Mouse (Mus musculus) MEL (cell line): ENCODE measurements around the gene Sorbs1. TPM values are rescaled to one million over a fixed set of nuclear protein-coding genes. Genes with fewer than 3 reads are reported as not detected.

Source experiments
- DNase-seq: peaks from one replicate; pipeline ENCODE4 v3.0.0; 2011; ENCODE audit warnings: low read depth, low spot score
- H3K27ac ChIP-seq: 2 replicates; pipeline ENCODE4 v1.5.1; 2012; ENCODE audit warnings: low read depth, mild to moderate bottlenecking, control low read depth, low read length, moderate library complexity; ENCODE audit not compliant: control insufficient read depth
- H3K27me3 ChIP-seq, 2 experiments: fragments of 150-350 bp in 1 of 2; sonication (generic) in 1 of 2; 2 replicates each; pipeline ENCODE4 v1.6.1; 2012; ENCODE audit warnings: low read length in 2 of 2, mild to moderate bottlenecking in 2 of 2, improper control_type of control experiment in 1 of 2, moderate library complexity in 1 of 2; ENCODE audit not compliant: insufficient read depth in 2 of 2, control insufficient read depth in 1 of 2
- H3K36me3 ChIP-seq, 2 experiments: 2 replicates each; pipeline ENCODE4 v1.6.1; 2012 to 2014; ENCODE audit warnings: low read length in 2 of 2, improper control_type of control experiment in 1 of 2, inconsistent platforms in 1 of 2, mild to moderate bottlenecking in 1 of 2; ENCODE audit not compliant: insufficient read depth in 2 of 2, control insufficient read depth in 1 of 2
- H3K4me1 ChIP-seq, 2 experiments: fragments of 150-350 bp in 1 of 2; sonication (generic) in 1 of 2; 2 replicates each; pipeline ENCODE4 v1.6.1; 2012; ENCODE audit warnings: low read length in 2 of 2, improper control_type of control experiment in 1 of 2, mild to moderate bottlenecking in 1 of 2; ENCODE audit not compliant: insufficient read depth in 2 of 2, control insufficient read depth in 1 of 2
- H3K4me3 ChIP-seq, 2 experiments: fragments of 150-350 bp in 1 of 2; sonication (generic) in 1 of 2; 2 replicates each; pipeline ENCODE4 v1.5.1; 2012; ENCODE audit warnings: low read depth in 2 of 2, low read length in 2 of 2, mild to moderate bottlenecking in 2 of 2, moderate library complexity in 2 of 2, control low read depth in 1 of 2, improper control_type of control experiment in 1 of 2; ENCODE audit not compliant: control insufficient read depth in 1 of 2, insufficient read depth in 1 of 2
- H3K79me2 ChIP-seq: 2 replicates; pipeline ENCODE4 v1.6.1; 2012; ENCODE audit warnings: mild to moderate bottlenecking, low read length, moderate library complexity; ENCODE audit not compliant: control insufficient read depth, poor library complexity, insufficient read depth
- H3K9ac ChIP-seq: 2 replicates; pipeline ENCODE4 v1.6.1; 2012; ENCODE audit warnings: low read depth, mild to moderate bottlenecking, control low read depth, low read length, moderate library complexity; ENCODE audit not compliant: control insufficient read depth, poor library complexity, severe bottlenecking
- H3K9me3 ChIP-seq: fragments of 150-350 bp; sonication (generic); replicated peaks from 2 replicates; pipeline ENCODE4 v1.6.1; 2012; ENCODE audit warnings: mild to moderate bottlenecking, low read length, improper control_type of control experiment, moderate library complexity; ENCODE audit not compliant: insufficient read depth
- CHD1 ChIP-seq: IDR thresholded peaks from 2 replicates; pipeline ENCODE4 v1.6.1; 2012; ENCODE audit warnings: low read depth, mild to moderate bottlenecking, inconsistent platforms, low read length, improper control_type of control experiment
- CTCF ChIP-seq, 3 experiments: IDR thresholded peaks in 2 of 3; conservative IDR thresholded peaks in 1 of 3; 2 replicates each; pipeline ENCODE4 v1.5.1; 2011 to 2012; ENCODE audit warnings: low read length in 3 of 3, low read depth in 2 of 3, mild to moderate bottlenecking in 2 of 3, improper control_type of control experiment in 1 of 3, inconsistent platforms in 1 of 3, mixed read lengths in 1 of 3, moderate library complexity in 1 of 3; ENCODE audit not compliant: control insufficient read depth in 1 of 3, insufficient read depth in 1 of 3, poor library complexity in 1 of 3, severe bottlenecking in 1 of 3
- ELF1 ChIP-seq: IDR thresholded peaks from 2 replicates; pipeline ENCODE4 v1.6.1; 2014; ENCODE audit warnings: low read depth, mild to moderate bottlenecking, inconsistent platforms, low read length, improper control_type of control experiment, moderate library complexity
- EP300 ChIP-seq, 2 experiments: IDR thresholded peaks; 2 replicates each; pipeline ENCODE4 v1.6.1; 2011; ENCODE audit warnings: improper control_type of control experiment in 2 of 2, low read length in 2 of 2, low read depth in 1 of 2, mild to moderate bottlenecking in 1 of 2
- GATA1 ChIP-seq: IDR thresholded peaks from 2 replicates; pipeline ENCODE4 v1.6.1; 2011; ENCODE audit warnings: low read depth, low read length, improper control_type of control experiment
- HCFC1 ChIP-seq: IDR thresholded peaks from 2 replicates; pipeline ENCODE4 v1.6.1; 2012; ENCODE audit warnings: low read depth, mild to moderate bottlenecking, inconsistent platforms, low read length, improper control_type of control experiment, moderate library complexity
- KAT2A ChIP-seq: conservative IDR thresholded peaks from 2 replicates; pipeline ENCODE4 v1.6.1; 2012; ENCODE audit warnings: low read depth, low read length, improper control_type of control experiment, inconsistent platforms
- MAFK ChIP-seq: IDR thresholded peaks from 2 replicates; pipeline ENCODE4 v1.6.1; 2011; ENCODE audit warnings: low read depth, mild to moderate bottlenecking, low read length, improper control_type of control experiment, borderline replicate concordance
- MAZ ChIP-seq: IDR thresholded peaks from 2 replicates; pipeline ENCODE4 v1.6.1; 2012; ENCODE audit warnings: low read depth, mild to moderate bottlenecking, inconsistent platforms, low read length, improper control_type of control experiment
- NELFE ChIP-seq: IDR thresholded peaks from 2 replicates; pipeline ENCODE4 v1.6.1; 2011; ENCODE audit warnings: low read depth, low read length, improper control_type of control experiment
- POLR2A ChIP-seq, 2 experiments: IDR thresholded peaks; 2 replicates each; pipeline ENCODE4 v1.6.1; 2011 to 2012; ENCODE audit warnings: low read length in 2 of 2, mild to moderate bottlenecking in 2 of 2, control low read depth in 1 of 2, improper control_type of control experiment in 1 of 2, low read depth in 1 of 2, moderate library complexity in 1 of 2; ENCODE audit not compliant: control insufficient read depth in 1 of 2, insufficient read depth in 1 of 2, poor library complexity in 1 of 2
- POLR2AphosphoS2 ChIP-seq: IDR thresholded peaks from 2 replicates; pipeline ENCODE4 v1.6.1; 2011; ENCODE audit warnings: low read length, improper control_type of control experiment
- POLR2AphosphoS5 ChIP-seq: IDR thresholded peaks from 2 replicates; pipeline ENCODE4 v1.6.1; 2012; ENCODE audit warnings: low read depth, borderline replicate concordance, mild to moderate bottlenecking, inconsistent platforms, low read length, moderate library complexity, mixed read lengths
- RCOR1 ChIP-seq: IDR thresholded peaks from 2 replicates; pipeline ENCODE4 v1.6.1; 2012; ENCODE audit warnings: low read depth, mild to moderate bottlenecking, inconsistent platforms, low read length, improper control_type of control experiment
- SIN3A ChIP-seq: IDR thresholded peaks from 2 replicates; pipeline ENCODE4 v1.6.1; 2012; ENCODE audit warnings: low read length, improper control_type of control experiment, inconsistent platforms
- SMC3 ChIP-seq: IDR thresholded peaks from 2 replicates; pipeline ENCODE4 v1.6.1; 2011; ENCODE audit warnings: low read depth, low read length, improper control_type of control experiment
- TAL1 ChIP-seq: IDR thresholded peaks from 2 replicates; pipeline ENCODE4 v1.6.1; 2012; ENCODE audit warnings: mild to moderate bottlenecking, inconsistent platforms, low read length, moderate library complexity, mixed read lengths
- TBP ChIP-seq: IDR thresholded peaks from 2 replicates; pipeline ENCODE4 v1.8.0; 2011; ENCODE audit warnings: low read depth, low read length, improper control_type of control experiment
- TCF12 ChIP-seq: IDR thresholded peaks from 2 replicates; pipeline ENCODE4 v1.6.1; 2014; ENCODE audit warnings: low read depth, mild to moderate bottlenecking, inconsistent platforms, low read length, improper control_type of control experiment, moderate library complexity
- USF1 ChIP-seq: IDR thresholded peaks from 2 replicates; pipeline ENCODE4 v1.6.1; 2014; ENCODE audit warnings: low read depth, mild to moderate bottlenecking, inconsistent platforms, low read length, improper control_type of control experiment, moderate library complexity
- USF2 ChIP-seq, 2 experiments: IDR thresholded peaks; 2 replicates each; pipeline ENCODE4 v1.6.1; 2011 to 2012; ENCODE audit warnings: improper control_type of control experiment in 2 of 2, low read length in 2 of 2, borderline replicate concordance in 1 of 2, inconsistent platforms in 1 of 2, low read depth in 1 of 2, mild to moderate bottlenecking in 1 of 2; ENCODE audit not compliant: insufficient read depth in 1 of 2
- ZC3H11A ChIP-seq: IDR thresholded peaks from 2 replicates; pipeline ENCODE4 v1.6.1; 2012; ENCODE audit warnings: low read depth, mild to moderate bottlenecking, inconsistent platforms, low read length, improper control_type of control experiment
- ZKSCAN1 ChIP-seq: IDR thresholded peaks from 2 replicates; pipeline ENCODE4 v1.6.1; 2012; ENCODE audit warnings: low read depth, mild to moderate bottlenecking, inconsistent platforms, low read length, improper control_type of control experiment, moderate library complexity
- ZMIZ1 ChIP-seq: IDR thresholded peaks from 2 replicates; pipeline ENCODE4 v1.6.1; 2012; ENCODE audit warnings: low read depth, mild to moderate bottlenecking, inconsistent platforms, low read length, improper control_type of control experiment, moderate library complexity
- ZNF384 ChIP-seq: IDR thresholded peaks from 2 replicates; pipeline ENCODE4 v1.6.1; 2012; ENCODE audit warnings: low read depth, mild to moderate bottlenecking, inconsistent platforms, low read length, improper control_type of control experiment
- polyA plus RNA-seq, 2 experiments: library from polyadenylated mRNA; stranded (reverse) in 1 of 2; unstranded in 1 of 2; fragments of >175 nt in 1 of 2; fragments of >200 nt in 1 of 2; gene quantifications; 2 replicates each; pipeline versions ENCODE4 v1.2.1 to v1.2.4; 2012; ENCODE audit warnings: low replicate concordance in 2 of 2, low read depth in 1 of 2; ENCODE audit not compliant: insufficient read length in 2 of 2, insufficient read depth in 1 of 2, missing spikeins in 1 of 2
- total RNA-seq: library from RNA; depleted of rRNA; stranded (reverse); fragments of 300-350 nt; gene quantifications from 2 replicates; pipeline ENCODE4 v1.2.3, GENCODE M21; 2012

Sorbs1 gene
- total and polyA plus RNA-seq, 3 experiments, result 1.3 to 5.3 TPM; not detected in 1

- Histone ChIP-seq H3K9me3 (no peaks in the 10 kb centered on the region), H3K27ac (no peak overlapping the region), H3K79me2 (no peaks in the 10 kb centered on the region), H3K4me1 (peaks cover 1 to 16% of the 10 kb centered on the region in 2 experiments; a peak in 3 of 4 replicates), H3K36me3 (peaks cover 0 to 3% of the 10 kb centered on the region in 2 experiments; a peak in 2 of 4 replicates), H3K4me3 (no peak overlapping the region), H3K9ac (no peak overlapping the region), H3K27me3 (no peaks in the 10 kb centered on the region)
- DNase-seq, result no peak
- TF ChIP-seq EP300 (IDR thresholded peaks at IDR 0.05; ENCODE audit: low read depth in 1 of 2, low read length in 2 of 2) (no peak), NELFE (no peak), SIN3A (no peak), RCOR1 (no peak), HCFC1 (no peak), KAT2A (no peak), MAFK (no peak), ZNF384 (no peak), ZKSCAN1 (no peak), POLR2A (IDR thresholded peaks at IDR 0.05; ENCODE audit: control insufficient read depth in 1 of 2, insufficient read depth in 1 of 2, low read depth in 1 of 2, low read length in 2 of 2, poor library complexity in 1 of 2) (no peak), POLR2AphosphoS2 (no peak)
Measured at GRCm38 (mm10) chr19:40458806-40459205, 54.8 kb downstream of the Sorbs1 start.

GRCm38 (mm10) chr19:40455248-40455647, 58.3 kb downstream of the Sorbs1 start:
- no peaks in the 10 kb centered on the region for H3K27me3 ChIP-seq
- no peak overlapping the region for H3K4me3 ChIP-seq
- H3K27ac ChIP-seq, result no peak overlapping the region
- DNase-seq, result no peak
- no peaks in the 10 kb centered on the region for H3K9me3 ChIP-seq
- TF ChIP-seq TCF12, result no peak
- TF ChIP-seq ZMIZ1, result no peak
- TF ChIP-seq SIN3A, result no peak
- no peak for TF ChIP-seq KAT2A
- no peak for TF ChIP-seq USF1
- TF ChIP-seq GATA1, result no peak
- no peak for TF ChIP-seq CTCF (IDR thresholded peaks at IDR 0.05 in 2 of 3, conservative IDR thresholded peaks at IDR 0.05 in 1 of 3; ENCODE audit: control insufficient read depth in 1 of 3, insufficient read depth in 1 of 3, low read depth in 2 of 3, low read length in 3 of 3, poor library complexity in 1 of 3, severe bottlenecking in 1 of 3)
- TF ChIP-seq ELF1, result no peak
- TF ChIP-seq ZNF384, result no peak
- no peak for TF ChIP-seq TAL1
- no peak for TF ChIP-seq MAZ
- no peak for TF ChIP-seq RCOR1
- no peak for TF ChIP-seq POLR2AphosphoS5
- TF ChIP-seq USF2 (IDR thresholded peaks at IDR 0.05; ENCODE audit: borderline replicate concordance in 1 of 2, insufficient read depth in 1 of 2, low read depth in 1 of 2, low read length in 2 of 2), result no peak
- TF ChIP-seq ZC3H11A, result no peak
- no peak for TF ChIP-seq TBP
- no peak for TF ChIP-seq MAFK
- TF ChIP-seq SMC3, result no peak
- TF ChIP-seq CHD1, result no peak
- no peak for TF ChIP-seq POLR2A (IDR thresholded peaks at IDR 0.05; ENCODE audit: control insufficient read depth in 1 of 2, insufficient read depth in 1 of 2, low read depth in 1 of 2, low read length in 2 of 2, poor library complexity in 1 of 2)
- no peaks in the 10 kb centered on the region for H3K79me2 ChIP-seq
- no peaks in the 10 kb centered on the region for H3K36me3 ChIP-seq
- H3K4me1 ChIP-seq, result peaks cover 0 to 5% of the 10 kb centered on the region in 2 experiments; a peak in 2 of 4 replicates
- H3K9ac ChIP-seq, result no peak overlapping the region
